Mouse (Mus musculus) forelimb bud, embryonic 11.5 days (tissue): ENCODE measurements around the gene Kntc1.

Experiments used
- DNase-seq: peaks from one replicate; pipeline ENCODE4 v3.0.0-alpha.2; 2012; ENCODE audit warnings: low read depth, low spot score

Gene Kntc1

DNA sequence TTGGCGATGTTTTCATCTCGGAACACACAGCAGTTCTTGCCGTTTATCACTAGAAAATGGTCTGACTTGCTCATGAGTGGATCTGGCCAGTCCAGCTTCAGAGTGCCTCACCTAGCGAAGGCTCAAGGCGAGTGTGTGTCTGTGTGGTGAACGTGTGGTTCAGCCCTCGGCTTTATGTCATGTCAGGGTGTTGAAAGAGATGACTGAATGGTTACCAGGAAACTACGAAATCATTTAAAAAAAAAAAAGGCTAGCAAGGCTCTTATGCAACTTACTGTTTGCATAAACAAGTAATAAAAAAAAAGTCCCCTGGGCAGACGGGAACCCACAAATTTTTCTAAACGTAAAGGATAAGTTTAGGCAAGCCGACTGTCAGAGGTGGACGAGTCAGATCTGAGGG is 115.8 kb downstream of the Kntc1 start, which contains the start of gene Hcar2:
Gene Hcar2, minus strand, starts transcription at position 135 of the 400 bp plus-strand sequence.
- DNase-seq: no peak

DNA sequence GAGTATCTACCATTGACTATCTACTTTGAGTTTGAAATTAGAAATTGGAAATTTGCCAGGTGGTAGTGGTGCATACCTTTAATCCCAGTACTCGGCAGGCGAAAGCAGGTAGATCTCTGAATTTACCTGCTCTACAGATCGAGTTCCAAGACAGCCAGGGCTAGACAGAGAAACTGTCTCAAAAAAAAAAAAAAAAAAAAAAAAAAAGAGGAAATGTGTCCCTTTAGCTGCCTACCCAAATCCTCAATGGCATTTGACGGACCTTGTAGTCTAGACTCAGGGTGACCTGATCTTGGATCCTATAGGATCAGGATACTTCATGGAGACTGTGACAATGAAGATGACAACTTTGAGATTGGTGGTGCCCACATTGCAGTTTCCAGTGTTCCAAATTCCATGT is 116.9 kb downstream of the Kntc1 start:
- DNase-seq: no peak

DNA sequence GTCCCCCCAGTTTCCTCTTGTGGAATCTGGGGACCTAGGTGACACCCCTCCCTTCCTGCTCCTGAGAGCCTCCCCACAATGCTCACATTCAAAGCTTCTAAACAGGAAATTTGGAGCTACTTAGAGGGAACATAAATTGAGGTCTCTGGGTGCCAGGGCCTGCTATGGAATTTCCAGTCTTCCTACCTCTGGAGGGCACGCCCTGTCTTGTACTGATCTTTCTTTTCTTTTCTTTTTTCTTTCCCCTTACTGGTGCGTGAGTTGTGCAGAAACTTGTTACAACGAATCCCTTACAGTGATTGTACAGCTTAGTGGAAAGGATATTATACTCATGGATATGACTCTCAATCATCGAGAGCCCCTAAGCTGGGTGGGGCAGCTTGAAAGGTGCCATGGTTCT is 120.1 kb downstream of the Kntc1 start:
- DNase-seq: no peak
